Mouse (Mus musculus): Measurements from ENCODE around the gene Arr3. TPM values are rescaled to one million over a fixed set of nuclear protein-coding genes. Genes with fewer than 3 reads are reported as not detected.

Gene Arr3
- polyA plus RNA-seq (2014; fragmentation: Illumina TruSeq; extraction: RNeasy Lipid Tissue Mini Kit (QIAGEN cat#74804)): not detected

GRCm38 (mm10) chrX:100605314-100605713, at the start of gene Arr3:
Gene Arr3, plus strand, starts transcription at chrX:100605497.

GRCm38 (mm10) chrX:100571951-100572350, 33.3 kb upstream of the Arr3 start, which contains the start of gene Awat1:
Gene Awat1, plus strand, starts transcription at chrX:100572251.

GRCm38 (mm10) chrX:100594791-100595190, 10.5 kb upstream of the Arr3 start, which contains the start of gene P2ry4:
Gene P2ry4, minus strand, starts transcription at chrX:100594869.

GRCm38 (mm10) chrX:100625546-100625801, 20.2 kb downstream of the Arr3 start, which contains the start of gene Kif4:
Gene Kif4, plus strand, starts transcription at chrX:100625737.

GRCm38 (mm10) chrX:100625802-100626793, 20.8 kb downstream of the Arr3 start, which contains the start of gene Pdzd11:
Gene Pdzd11, minus strand, starts transcription at chrX:100626568.

Other genes with a start within 250 kb of the Arr3 start
- not detected for gene Otud6a, start 176.5 kb upstream of the Arr3 start, polyA plus RNA-seq (2014; fragmentation: Illumina TruSeq; extraction: RNeasy Lipid Tissue Mini Kit (QIAGEN cat#74804))
- gene Awat2, start 162.8 kb upstream of the Arr3 start, polyA plus RNA-seq (2014; fragmentation: Illumina TruSeq; extraction: RNeasy Lipid Tissue Mini Kit (QIAGEN cat#74804)): 0.51 TPM
- 86.5 TPM for gene Igbp1, start 111.2 kb upstream of the Arr3 start, polyA plus RNA-seq (2014; fragmentation: Illumina TruSeq; extraction: RNeasy Lipid Tissue Mini Kit (QIAGEN cat#74804))
- not detected for gene Dgat2l6, start 80.7 kb upstream of the Arr3 start, polyA plus RNA-seq (2014; fragmentation: Illumina TruSeq; extraction: RNeasy Lipid Tissue Mini Kit (QIAGEN cat#74804))
- gene Awat1, start 33.2 kb upstream of the Arr3 start, polyA plus RNA-seq (2014; fragmentation: Illumina TruSeq; extraction: RNeasy Lipid Tissue Mini Kit (QIAGEN cat#74804)): not detected
- gene P2ry4, start 10.6 kb upstream of the Arr3 start, polyA plus RNA-seq (2014; fragmentation: Illumina TruSeq; extraction: RNeasy Lipid Tissue Mini Kit (QIAGEN cat#74804)): not detected
- 18.0 TPM for gene Kif4, start 20.2 kb downstream of the Arr3 start, polyA plus RNA-seq (2014; fragmentation: Illumina TruSeq; extraction: RNeasy Lipid Tissue Mini Kit (QIAGEN cat#74804))
- gene Pdzd11, start 21.1 kb downstream of the Arr3 start, polyA plus RNA-seq (2014; fragmentation: Illumina TruSeq; extraction: RNeasy Lipid Tissue Mini Kit (QIAGEN cat#74804)): 63.1 TPM
- 27.9 TPM for gene Gdpd2, start 124.4 kb downstream of the Arr3 start, polyA plus RNA-seq (2014; fragmentation: Illumina TruSeq; extraction: RNeasy Lipid Tissue Mini Kit (QIAGEN cat#74804))
- gene Dlg3, start 162.2 kb downstream of the Arr3 start, polyA plus RNA-seq (2014; fragmentation: Illumina TruSeq; extraction: RNeasy Lipid Tissue Mini Kit (QIAGEN cat#74804)): 40.5 TPM

All from ovary, adult 10 weeks (tissue).